Mouse (Mus musculus) megakaryocyte, embryonic 14.5 days (primary cell): ENCODE results near the gene Ppfia2. TPM values are rescaled to one million over a fixed set of nuclear protein-coding genes. Genes with fewer than 3 reads are reported as not detected.

Experiments
- H3K27me3 ChIP-seq: replicated peaks from 2 replicates; pipeline ENCODE3; 2012; ENCODE audit warnings: inconsistent platforms
- H3K36me3 ChIP-seq: replicated peaks from 2 replicates; pipeline ENCODE3; 2012; ENCODE audit warnings: low read length, inconsistent platforms, mixed read lengths
- H3K4me1 ChIP-seq: 2 replicates; pipeline ENCODE4 v1.6.1; 2012; ENCODE audit warnings: inconsistent platforms
- H3K4me3 ChIP-seq: replicated peaks from 2 replicates; pipeline ENCODE3; 2012; ENCODE audit warnings: moderate library complexity, mild to moderate bottlenecking, inconsistent platforms
- H3K9me3 ChIP-seq: 2 replicates; pipeline ENCODE4 v1.6.1; 2012; ENCODE audit warnings: inconsistent platforms
- FLI1 ChIP-seq: IDR thresholded peaks from 2 replicates; pipeline ENCODE4 v1.6.1; 2012; ENCODE audit warnings: low read length, inconsistent platforms, mixed read lengths
- GATA1 ChIP-seq: IDR thresholded peaks from 3 replicates; pipeline ENCODE4 v1.6.1; 2012; ENCODE audit warnings: mixed read lengths, low read length, inconsistent platforms, borderline replicate concordance
- polyA plus RNA-seq: library from polyadenylated mRNA; stranded (reverse); fragments of >175 nt; gene quantifications from 2 replicates; pipeline ENCODE4 v1.2.3, GENCODE M21; 2012; ENCODE audit warnings: low replicate concordance; ENCODE audit not compliant: insufficient read depth

Ppfia2 gene
- polyA plus RNA-seq, 1 experiment: not detected

DNA sequence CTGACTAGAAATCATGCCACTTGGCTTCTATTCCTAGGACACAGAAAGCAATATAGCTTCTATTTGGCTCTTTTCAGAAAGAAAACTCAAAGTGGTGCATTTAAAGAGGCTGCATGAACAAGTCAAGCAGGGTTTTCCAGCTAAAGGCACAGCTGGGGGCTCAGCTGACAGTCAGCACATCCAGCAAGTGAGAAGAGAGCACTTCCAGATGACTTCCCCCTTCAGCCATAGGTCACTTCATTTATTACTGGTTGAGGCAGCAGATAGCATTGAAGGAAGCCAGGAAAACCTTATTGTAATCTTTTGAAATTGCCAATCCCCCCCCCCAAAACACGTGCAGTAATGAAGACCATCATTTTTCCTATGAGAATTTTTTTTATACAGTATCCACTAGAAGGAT lies 126.8 kb downstream of the Ppfia2 start:
- no peaks in the 10 kb centered on the region for H3K36me3 ChIP-seq

DNA sequence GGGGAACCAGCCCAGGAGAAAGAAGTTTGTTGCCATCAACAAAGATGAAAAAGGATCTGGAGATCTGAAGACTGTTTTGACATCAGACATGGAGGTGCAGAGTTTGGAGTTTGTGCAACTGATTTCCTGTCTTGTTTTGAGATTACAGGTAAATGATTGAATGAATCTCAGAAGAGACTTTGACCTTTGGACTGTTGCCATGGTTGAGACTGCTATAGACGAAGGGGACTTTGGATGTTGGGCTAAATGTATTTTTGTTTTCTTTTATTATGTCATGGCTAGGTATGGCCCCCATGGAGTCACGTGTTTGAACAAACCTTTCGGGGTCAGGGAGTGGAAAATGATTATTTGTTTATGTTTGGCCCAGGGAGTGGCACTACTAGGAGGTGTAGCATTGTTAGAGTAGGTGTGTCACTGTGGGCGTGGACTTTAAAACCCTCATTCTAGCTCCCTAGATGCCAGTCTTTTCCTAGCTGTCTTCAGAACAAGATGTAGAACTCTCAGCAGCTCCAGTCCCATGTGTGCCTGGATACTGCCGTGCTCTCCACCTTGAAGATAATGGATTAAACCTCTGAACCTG lies 133.3 kb downstream of the Ppfia2 start:
- no peaks in the 10 kb centered on the region for H3K4me1 ChIP-seq
- H3K9me3 ChIP-seq: no peaks in the 10 kb centered on the region
- no peaks in the 10 kb centered on the region for H3K36me3 ChIP-seq
- H3K27me3 ChIP-seq: no peaks in the 10 kb centered on the region
- TF ChIP-seq GATA1 (no peak), FLI1 (no peak)
- no peak overlapping the region for H3K4me3 ChIP-seq

More for the DNA sequence above, 126.8 kb downstream of the Ppfia2 start:
- H3K9me3 ChIP-seq: no peaks in the 10 kb centered on the region
- no peak for TF ChIP-seq FLI1
- TF ChIP-seq GATA1: no peak
- no peak overlapping the region for H3K4me3 ChIP-seq
- no peaks in the 10 kb centered on the region for H3K4me1 ChIP-seq
- H3K27me3 ChIP-seq: no peaks in the 10 kb centered on the region

DNA sequence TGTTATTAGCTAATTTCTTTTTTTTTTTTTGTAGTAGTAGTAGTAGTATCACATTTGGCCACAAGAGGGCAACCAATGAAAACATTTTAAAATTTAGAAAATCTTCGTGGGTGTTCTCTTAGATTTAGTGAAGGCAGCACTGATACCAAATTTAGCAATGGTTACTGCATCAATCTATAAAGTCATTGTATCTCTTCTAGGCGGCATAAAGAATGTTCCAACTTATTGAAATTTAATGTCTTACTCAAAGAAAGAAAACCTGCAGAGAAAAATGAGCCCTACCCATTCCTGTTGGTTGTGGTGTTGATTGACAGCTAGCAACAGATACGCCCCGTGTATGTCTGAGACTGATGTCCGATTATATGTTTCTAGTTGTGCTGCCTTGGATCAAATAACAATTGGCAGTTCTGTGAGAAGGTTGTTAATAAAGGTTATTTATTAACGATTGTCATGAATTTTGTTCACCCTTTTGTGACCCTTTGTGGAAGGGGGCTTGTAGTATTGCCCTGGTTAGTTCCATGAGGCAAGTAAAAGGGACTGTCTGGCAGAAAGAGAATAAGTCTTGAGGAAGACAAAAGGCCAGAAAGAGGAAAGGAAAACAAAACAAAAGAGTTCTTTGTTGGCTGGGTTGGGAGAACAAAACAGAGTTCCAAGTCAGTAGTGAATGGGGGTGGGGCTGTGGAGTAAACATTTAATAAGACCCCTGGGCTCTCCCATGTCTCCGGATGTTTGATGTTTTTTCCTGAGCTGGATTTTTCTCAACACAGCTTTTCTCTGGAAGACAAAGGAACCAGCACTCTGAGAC lies 139.2 kb downstream of the Ppfia2 start:
- Histone ChIP-seq H3K4me1 (no peaks in the 10 kb centered on the region), H3K9me3 (no peaks in the 10 kb centered on the region), H3K4me3 (no peak overlapping the region), H3K36me3 (no peaks in the 10 kb centered on the region), H3K27me3 (no peaks in the 10 kb centered on the region)
- TF ChIP-seq GATA1 (no peak), FLI1 (no peak)

DNA sequence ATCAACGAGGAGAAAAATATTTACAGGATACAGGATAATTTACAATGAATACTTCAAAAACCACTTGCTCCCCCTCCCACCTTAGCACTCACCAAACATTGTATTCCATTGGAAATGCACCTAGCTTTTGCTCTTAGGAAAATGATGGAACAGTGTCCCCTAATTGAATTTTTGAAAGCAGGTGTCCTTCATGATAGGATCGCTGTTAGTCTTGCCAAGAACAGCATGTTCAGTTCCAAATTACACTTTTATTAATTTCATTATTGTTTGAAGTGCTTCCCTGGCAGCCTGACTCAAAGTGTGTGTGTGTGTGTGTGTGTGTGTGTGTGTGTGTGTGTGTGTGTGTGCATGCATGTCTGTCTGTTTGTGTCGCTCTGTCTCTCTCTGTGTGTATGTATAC lies 140.1 kb downstream of the Ppfia2 start:
- Histone ChIP-seq H3K27me3 (no peaks in the 10 kb centered on the region), H3K36me3 (no peaks in the 10 kb centered on the region), H3K4me1 (no peaks in the 10 kb centered on the region), H3K9me3 (no peaks in the 10 kb centered on the region), H3K4me3 (no peak overlapping the region)
- TF ChIP-seq FLI1 (no peak), GATA1 (no peak)

DNA sequence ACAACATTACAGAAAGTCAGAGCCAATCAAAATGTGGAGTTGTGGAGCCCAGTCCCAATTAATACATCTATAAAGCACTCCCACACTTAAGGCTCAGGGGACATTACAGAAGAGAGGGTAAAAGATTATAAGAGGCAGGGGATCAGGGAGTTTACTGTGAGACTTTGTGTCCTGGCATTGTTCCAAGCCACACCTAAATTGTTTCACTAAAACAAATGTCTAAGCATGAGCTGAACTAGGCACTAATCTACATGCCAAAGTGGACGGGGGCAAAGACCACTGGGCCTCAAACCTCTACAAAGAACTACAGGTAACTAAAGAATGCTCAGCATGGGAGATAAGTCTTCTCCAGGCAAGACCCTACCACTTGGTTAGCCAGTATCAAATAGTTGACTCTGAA lies 148.1 kb downstream of the Ppfia2 start:
- H3K4me1 ChIP-seq: no peaks in the 10 kb centered on the region
- TF ChIP-seq GATA1 (no peak), FLI1 (no peak)

DNA sequence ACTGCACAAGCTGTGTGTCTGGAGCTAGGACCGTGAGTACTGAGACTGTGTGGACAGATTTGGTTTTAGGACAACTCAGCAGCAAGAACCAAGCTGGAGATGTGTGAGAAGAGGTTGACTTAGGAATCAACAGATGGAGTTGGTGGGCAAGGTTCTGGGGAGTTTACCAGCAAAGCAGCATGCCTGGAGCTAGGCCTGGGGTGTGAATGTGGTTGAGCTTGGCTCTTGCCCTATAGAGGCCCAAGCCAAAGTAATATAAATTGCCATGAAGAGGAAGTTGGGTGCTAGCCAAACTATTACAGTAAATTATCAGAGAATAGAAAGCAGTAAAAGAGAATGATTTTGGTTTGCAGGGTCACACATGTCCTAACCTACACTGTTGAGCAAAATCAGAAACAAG lies 150.8 kb downstream of the Ppfia2 start:
- peaks cover 3% of the 10 kb centered on the region; the same call in 1 of the 2 replicates for H3K9me3 ChIP-seq
- no peak overlapping the region for H3K4me3 ChIP-seq
- H3K27me3 ChIP-seq: no peaks in the 10 kb centered on the region
- H3K4me1 ChIP-seq: no peaks in the 10 kb centered on the region
- TF ChIP-seq FLI1 (no peak), GATA1 (no peak)
- no peaks in the 10 kb centered on the region for H3K36me3 ChIP-seq

More for the DNA sequence above, 148.1 kb downstream of the Ppfia2 start:
- H3K9me3 ChIP-seq: 0 out of 2 replicates have a peak, but pooled peaks cover under 1% of the 10 kb centered on the region
- no peaks in the 10 kb centered on the region for H3K36me3 ChIP-seq
- H3K4me3 ChIP-seq: no peak overlapping the region
- H3K27me3 ChIP-seq: no peaks in the 10 kb centered on the region

DNA sequence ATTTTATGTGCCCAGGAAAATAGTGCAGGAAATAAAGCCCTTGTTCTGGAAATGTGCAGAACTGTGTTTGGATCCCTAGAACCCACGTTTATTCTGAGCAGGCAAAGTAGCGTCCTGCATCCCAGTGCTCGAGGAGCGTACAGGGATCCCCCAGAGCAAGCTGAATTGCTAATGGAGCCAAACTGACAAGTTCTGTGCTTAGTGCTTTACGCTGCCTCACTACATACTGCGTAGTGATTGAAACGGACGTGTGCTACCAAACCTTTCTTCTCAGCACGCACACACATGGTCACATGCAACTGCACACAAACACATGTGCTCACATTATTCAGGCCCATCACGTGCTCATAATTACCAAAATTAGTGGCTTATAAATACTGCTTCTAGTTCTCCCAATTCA lies 153.2 kb downstream of the Ppfia2 start:
- no peaks in the 10 kb centered on the region for H3K27me3 ChIP-seq
- no peak overlapping the region for H3K4me3 ChIP-seq
- no peaks in the 10 kb centered on the region for H3K4me1 ChIP-seq
- no peak for TF ChIP-seq GATA1
- no peaks in the 10 kb centered on the region for H3K36me3 ChIP-seq
- peaks cover 3% of the 10 kb centered on the region; the same call in 1 of the 2 replicates for H3K9me3 ChIP-seq

DNA sequence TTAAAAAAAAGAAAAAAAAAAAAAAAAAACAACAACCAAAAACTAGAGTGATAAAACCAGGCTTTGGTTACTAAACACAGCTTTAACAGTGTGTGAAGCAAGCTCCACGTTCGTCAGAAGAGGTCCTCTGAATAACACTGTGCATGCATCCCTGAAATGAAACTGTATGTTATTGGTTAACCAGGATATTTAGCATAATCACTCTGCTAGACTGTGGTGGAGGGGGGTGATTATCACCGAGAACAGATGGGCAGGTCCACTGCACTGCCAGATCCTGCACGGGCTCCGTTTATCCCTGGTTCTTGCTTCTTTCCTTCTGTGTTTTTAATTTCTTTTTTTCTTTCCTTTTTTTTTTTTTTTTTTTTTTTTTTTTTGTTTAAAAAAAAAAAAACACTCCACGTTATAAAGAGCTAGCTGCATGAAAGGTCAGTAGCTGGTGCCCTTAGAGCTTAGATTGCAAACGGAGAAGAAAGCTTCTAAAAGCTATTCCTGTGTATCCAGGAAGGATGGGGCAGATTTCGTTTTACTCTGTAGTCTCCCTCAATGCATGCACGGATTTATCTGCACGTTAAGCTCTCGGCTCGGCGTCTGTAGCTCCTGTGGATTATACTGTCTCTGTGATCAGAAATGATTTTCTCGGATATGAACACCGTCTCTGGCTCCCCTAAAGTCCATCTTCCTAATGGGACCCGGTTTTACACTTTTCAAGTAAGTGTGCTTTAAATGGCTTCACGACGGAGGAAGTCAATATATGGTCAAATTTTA lies 162.2 kb downstream of the Ppfia2 start:
- no peak for TF ChIP-seq GATA1
- no peak for TF ChIP-seq FLI1
- Histone ChIP-seq H3K9me3 (no peaks in the 10 kb centered on the region), H3K4me3 (no peak overlapping the region), H3K4me1 (no peaks in the 10 kb centered on the region), H3K36me3 (no peaks in the 10 kb centered on the region), H3K27me3 (no peaks in the 10 kb centered on the region)

DNA sequence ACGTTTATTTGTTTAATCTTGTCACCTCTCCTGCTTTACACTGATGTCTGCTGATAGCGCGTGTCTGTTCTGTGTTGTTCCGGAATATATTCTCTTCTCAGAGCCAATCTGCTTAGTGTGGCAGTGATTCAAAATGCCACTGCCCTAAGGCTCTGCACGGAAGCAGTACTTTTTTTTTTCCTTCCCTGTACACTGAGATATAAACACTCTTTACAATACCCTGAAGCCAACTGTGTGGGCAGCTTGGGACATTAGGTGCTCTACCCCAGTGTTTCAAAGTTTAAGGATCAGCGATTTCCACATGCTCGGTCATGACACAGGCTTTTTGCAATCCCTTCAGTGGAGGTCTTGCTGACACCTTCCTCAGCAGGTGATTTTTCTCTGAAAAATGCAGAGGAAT lies 163.8 kb downstream of the Ppfia2 start:
- H3K4me1 ChIP-seq: no peaks in the 10 kb centered on the region
- no peaks in the 10 kb centered on the region for H3K9me3 ChIP-seq
- no peaks in the 10 kb centered on the region for H3K36me3 ChIP-seq
- TF ChIP-seq GATA1 (no peak), FLI1 (no peak)
- H3K4me3 ChIP-seq: no peak overlapping the region
- no peaks in the 10 kb centered on the region for H3K27me3 ChIP-seq

DNA sequence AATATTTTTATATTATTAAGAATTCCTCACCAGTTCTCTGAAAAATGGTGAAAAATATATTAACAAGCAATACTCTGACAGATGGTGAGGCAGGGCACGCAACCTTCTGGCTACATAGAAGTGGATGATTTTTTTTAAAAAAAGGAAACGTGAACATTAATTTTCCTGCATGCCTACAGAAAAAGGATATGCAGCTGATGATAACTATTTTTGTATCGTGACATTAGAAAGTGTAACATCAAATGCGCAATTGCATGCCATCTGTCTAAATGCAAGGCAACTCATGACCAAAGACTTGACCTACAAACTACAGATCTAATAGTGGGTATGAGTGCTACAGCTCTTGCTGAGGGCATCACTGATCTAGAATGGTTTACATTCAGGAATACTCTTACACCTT lies 182.1 kb downstream of the Ppfia2 start:
- H3K4me3 ChIP-seq: no peak overlapping the region
- no peak for TF ChIP-seq GATA1
- TF ChIP-seq FLI1: no peak
- no peaks in the 10 kb centered on the region for H3K9me3 ChIP-seq
- no peaks in the 10 kb centered on the region for H3K36me3 ChIP-seq
- H3K4me1 ChIP-seq: no peaks in the 10 kb centered on the region
- no peaks in the 10 kb centered on the region for H3K27me3 ChIP-seq
